Mouse (Mus musculus) limb, embryonic 14.5 days (tissue): Measurements from ENCODE around the gene Svbp. TPM values are rescaled to one million over a fixed set of nuclear protein-coding genes. Genes with fewer than 3 reads are reported as not detected.

ENCODE experiments used
- ATAC-seq: fragments of 200-750 bp; cut with Nextera tagmentation; 2 replicates; pipeline ENCODE4 v1.8.0; 2017; ENCODE audit warnings: low read depth, moderate number of reproducible peaks, moderate TSS enrichment; ENCODE audit not compliant: low FRiP score
- DNase-seq: peaks from one replicate; pipeline ENCODE4 v3.0.0-alpha.2; 2015; ENCODE audit warnings: low spot score
- H3K27ac ChIP-seq: fragments of 300-500 bp; sonication (generic); replicated peaks from 2 replicates; pipeline ENCODE4 v1.5.1; 2014; ENCODE audit warnings: low read depth, mild to moderate bottlenecking, low read length, moderate library complexity, mixed read lengths
- H3K27me3 ChIP-seq: fragments of 300-500 bp; sonication (generic); 2 replicates; pipeline ENCODE4 v1.6.1; 2014; ENCODE audit warnings: low read length, mixed read lengths; ENCODE audit not compliant: control insufficient read depth, insufficient read depth
- H3K36me3 ChIP-seq: fragments of 300-500 bp; sonication (generic); 2 replicates; pipeline ENCODE4 v1.6.1; 2014; ENCODE audit warnings: mild to moderate bottlenecking, low read length, moderate library complexity, mixed read lengths; ENCODE audit not compliant: control insufficient read depth, insufficient read depth
- H3K4me1 ChIP-seq: fragments of 300-500 bp; sonication (generic); 2 replicates; pipeline ENCODE4 v1.6.1; 2014; ENCODE audit warnings: antibody characterized with exemption, low read length, mixed read lengths; ENCODE audit not compliant: control insufficient read depth, insufficient read depth
- H3K4me2 ChIP-seq: fragments of 300-500 bp; sonication (generic); replicated peaks from 2 replicates; pipeline ENCODE4 v1.6.1; 2014; ENCODE audit warnings: low read depth, mild to moderate bottlenecking, low read length, moderate library complexity; ENCODE audit not compliant: severe bottlenecking
- H3K4me3 ChIP-seq: fragments of 300-500 bp; sonication (generic); replicated peaks from 2 replicates; pipeline ENCODE4 v1.5.1; 2014; ENCODE audit warnings: low read length
- H3K9ac ChIP-seq: fragments of 300-500 bp; sonication (generic); 2 replicates; pipeline ENCODE4 v1.6.1; 2014; ENCODE audit warnings: mild to moderate bottlenecking, low read depth, low read length, moderate library complexity; ENCODE audit not compliant: severe bottlenecking
- H3K9me3 ChIP-seq: fragments of 300-500 bp; sonication (generic); 2 replicates; pipeline ENCODE4 v1.6.1; 2016; ENCODE audit warnings: low read length; ENCODE audit not compliant: control insufficient read depth
- POLR2A ChIP-seq: fragments of 200-500 bp; IDR thresholded peaks from 2 replicates; pipeline ENCODE4 v1.8.0; 2012; ENCODE audit warnings: inconsistent platforms, mild to moderate bottlenecking, moderate library complexity, borderline replicate concordance; ENCODE audit not compliant: insufficient read depth, insufficient read length; ENCODE audit errors: extremely low read depth
- WGBS: fragments of 180-500 bp; shearing (Covaris S2); extraction: QIAGEN DNeasy Blood & Tissue Kit; methylation state at CpG from one replicate; pipeline ENCODE4 v1.1.7; 2014; 5-methylcytosine and 5-hydroxymethylcytosine counted together
- polyA plus RNA-seq, 2 experiments: library from polyadenylated mRNA; depleted of rRNA in 1 of 2; stranded (reverse) in 1 of 2; unstranded in 1 of 2; fragments of >200 nt; fragmentation: Nextera tagmentation in 1 of 2; extraction: Ambion mirVana in 1 of 2; gene quantifications; 2 replicates each; pipeline versions ENCODE4 v1.2.1 to v1.2.3; 2012 to 2014

Gene Svbp
- polyA plus RNA-seq (2012; rRNA removed) (109 and 125 TPM in 2 replicates), polyA plus RNA-seq (2014; fragmentation: Nextera tagmentation; extraction: Ambion mirVana) (211 and 245 TPM in 2 replicates)

DNA sequence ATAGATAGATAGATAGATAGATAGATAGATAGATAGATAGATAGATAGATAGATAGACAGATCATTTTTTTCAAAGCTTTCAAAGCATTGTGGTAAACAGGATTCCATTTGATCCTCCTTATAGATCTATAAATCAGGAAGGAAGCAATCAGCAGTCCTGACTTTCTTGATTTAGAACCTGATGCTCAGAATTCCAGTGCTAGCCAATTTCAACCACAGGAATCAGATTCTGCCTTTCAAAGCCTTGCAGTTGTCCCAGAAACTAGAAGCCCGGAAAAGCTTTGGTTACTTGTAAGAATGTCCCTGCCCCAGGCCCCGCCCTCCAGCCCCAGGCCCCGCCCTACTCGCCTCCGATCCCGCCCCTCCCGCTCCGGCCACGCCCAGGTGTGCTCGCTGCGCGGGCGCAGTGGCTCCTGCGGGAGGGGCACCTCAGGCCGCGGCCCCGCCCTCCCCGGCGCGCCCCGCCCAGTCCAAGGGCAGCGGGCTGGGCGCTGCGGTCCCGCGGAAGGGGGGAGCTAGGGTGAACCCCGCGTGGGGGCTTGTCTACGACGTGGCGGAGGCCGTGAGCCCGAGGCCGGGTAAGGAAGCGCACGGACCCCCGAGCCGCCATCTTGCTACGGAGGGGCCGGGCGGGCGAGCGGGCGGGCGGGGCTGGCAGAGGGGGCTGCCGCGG lies at the start of gene Svbp:
TSS of gene Svbp (plus strand) at position 398 of the 673 bp plus-strand sequence.
- WGBS = 3% methylated on average over 12 of the region's 47 CpGs
- H3K27me3 ChIP-seq = no peaks in the 10 kb centered on the region
- H3K4me2 ChIP-seq = peak within 1 kb of the TSS; percentile 71
- peaks cover 15% of the 10 kb centered on the region; the same call in 1 of the 2 replicates for H3K36me3 ChIP-seq
- TF ChIP-seq POLR2A = peak; percentile 68; the same call in 1 of the 2 replicates
- peak within 1 kb of the TSS; percentile 86 for H3K27ac ChIP-seq
- H3K4me3 ChIP-seq = peak within 1 kb of the TSS; percentile 83
- ATAC-seq = peak; percentile 93
- peak; percentile 87 for DNase-seq
- H3K4me1 ChIP-seq = peaks cover 5% of the 10 kb centered on the region
- H3K9me3 ChIP-seq = no peaks in the 10 kb centered on the region
- peak within 1 kb of the TSS; percentile 90 for H3K9ac ChIP-seq

DNA sequence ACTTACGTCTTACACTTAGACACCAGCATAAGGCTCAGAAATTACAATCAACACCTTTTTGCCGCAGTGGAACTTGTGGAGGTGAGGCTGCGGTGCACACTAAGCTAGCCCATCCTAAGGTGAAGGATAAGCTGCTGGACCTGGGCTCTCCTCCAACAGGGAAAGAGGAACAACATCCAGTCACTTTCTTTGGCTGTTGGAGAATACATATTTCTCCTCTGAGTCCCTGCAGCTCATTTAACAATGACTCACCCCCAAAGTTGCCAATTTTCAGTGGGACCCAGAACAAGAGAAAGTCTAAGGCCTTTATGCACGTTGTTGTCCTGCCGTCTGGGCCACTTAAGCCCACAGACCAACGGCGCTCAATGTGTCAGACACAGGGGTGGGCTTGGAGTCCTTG lies 48.3 kb upstream of the Svbp start:
- no peak for DNase-seq
- Histone ChIP-seq H3K4me2 (no peak overlapping the region), H3K4me1 (no peaks in the 10 kb centered on the region), H3K27me3 (no peaks in the 10 kb centered on the region), H3K27ac (no peak overlapping the region), H3K9ac (no peak overlapping the region), H3K36me3 (no peaks in the 10 kb centered on the region), H3K9me3 (no peaks in the 10 kb centered on the region), H3K4me3 (no peak overlapping the region)
- no peak for ATAC-seq
- WGBS = 82% methylated on average over 7 of the region's 7 CpGs
- TF ChIP-seq POLR2A = no peak

DNA sequence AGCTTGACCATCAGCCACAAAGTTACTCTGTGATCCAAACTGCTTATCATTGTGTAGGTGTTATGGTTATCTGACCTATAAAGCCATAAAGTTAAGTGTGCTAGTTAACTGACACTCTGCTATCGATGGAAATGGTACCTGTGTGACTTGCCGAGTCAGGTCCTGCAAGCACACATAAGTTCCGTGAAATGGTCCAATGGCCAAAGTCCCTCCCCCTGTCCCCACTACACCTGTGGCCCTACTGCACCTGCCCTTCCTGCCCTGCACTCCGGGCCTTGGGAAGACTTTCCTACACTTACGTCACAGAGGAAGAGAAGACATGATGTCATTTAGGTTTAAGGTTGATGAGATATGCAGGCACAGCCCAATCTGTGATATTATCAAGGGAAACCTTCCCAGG lies 47.8 kb upstream of the Svbp start:
- Histone ChIP-seq H3K27ac (no peak overlapping the region), H3K36me3 (no peaks in the 10 kb centered on the region), H3K9ac (no peak overlapping the region), H3K4me1 (no peaks in the 10 kb centered on the region), H3K27me3 (no peaks in the 10 kb centered on the region), H3K4me3 (no peak overlapping the region), H3K9me3 (no peaks in the 10 kb centered on the region), H3K4me2 (no peak overlapping the region)
- TF ChIP-seq POLR2A = no peak
- ATAC-seq = no peak
- 84% methylated on average over 5 of the region's 5 CpGs for WGBS
- DNase-seq = no peak

DNA sequence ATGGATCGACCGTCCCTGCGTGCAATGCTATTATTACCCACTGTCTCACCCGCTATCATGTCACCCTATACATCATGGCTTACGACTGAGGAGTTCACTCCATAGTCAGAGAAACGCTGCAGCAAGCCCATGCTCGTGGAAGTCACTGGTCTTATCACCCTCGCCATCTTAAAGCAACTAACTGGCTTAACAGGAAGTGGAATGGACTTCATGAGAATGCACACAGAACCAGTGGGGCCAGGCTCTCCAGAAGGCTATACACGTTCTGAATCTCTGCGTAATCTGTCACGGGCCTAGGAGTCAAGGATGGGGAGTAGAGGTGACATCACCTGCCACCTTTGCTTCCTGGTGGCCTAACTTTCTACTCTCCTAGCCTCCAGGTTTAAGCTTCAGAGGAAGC lies 46.4 kb upstream of the Svbp start:
- Histone ChIP-seq H3K27ac (no peak overlapping the region), H3K4me3 (no peak overlapping the region), H3K9ac (no peak overlapping the region), H3K9me3 (no peaks in the 10 kb centered on the region), H3K4me1 (no peaks in the 10 kb centered on the region), H3K27me3 (no peaks in the 10 kb centered on the region), H3K36me3 (no peaks in the 10 kb centered on the region), H3K4me2 (no peak overlapping the region)
- ATAC-seq = no peak
- no peak for DNase-seq
- WGBS = 81% methylated on average over 11 of the region's 11 CpGs
- no peak for TF ChIP-seq POLR2A

DNA sequence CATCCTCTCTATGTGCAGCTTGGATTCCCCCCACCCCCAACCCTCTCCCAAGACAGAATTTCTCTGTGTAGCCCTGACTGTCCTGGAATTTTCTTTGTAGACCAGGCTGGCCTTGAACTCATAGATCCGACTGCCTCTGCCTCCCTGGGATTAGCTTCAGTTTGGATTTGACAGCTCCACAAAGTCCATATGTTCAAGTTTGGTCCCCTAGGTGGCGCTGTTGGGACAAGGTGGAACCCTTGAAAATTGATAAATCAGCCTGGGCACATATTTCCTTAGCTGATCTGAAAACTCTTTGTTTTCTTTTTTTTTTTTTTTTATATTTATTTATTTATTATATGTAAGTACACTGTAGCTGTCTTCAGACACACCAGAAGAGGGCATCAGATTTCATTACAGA lies 37.9 kb upstream of the Svbp start:
- 30% methylated on average over 2 of the region's 2 CpGs for WGBS
- H3K27ac ChIP-seq = no peak overlapping the region

More for the DNA sequence above, 37.9 kb upstream of the Svbp start:
- no peak for TF ChIP-seq POLR2A
- ATAC-seq (no peak), DNase-seq (no peak)
- Histone ChIP-seq H3K4me3 (no peak overlapping the region), H3K4me2 (no peak overlapping the region), H3K9me3 (no peaks in the 10 kb centered on the region), H3K4me1 (no peaks in the 10 kb centered on the region), H3K9ac (no peak overlapping the region), H3K27me3 (no peaks in the 10 kb centered on the region), H3K36me3 (no peaks in the 10 kb centered on the region)
